Mouse (Mus musculus) cortical plate, adult 2 months (tissue): ENCODE results near the gene Kif1a.

Source experiments
- CTCF ChIP-seq: fragments of 200-500 bp; IDR thresholded peaks from 2 replicates; pipeline ENCODE4 v1.5.1; 2011; ENCODE audit warnings: mild to moderate bottlenecking, control low read depth, low read length; ENCODE audit not compliant: insufficient read depth; ENCODE audit errors: extremely low read depth
- POLR2A ChIP-seq: fragments of 200-500 bp; IDR thresholded peaks from 2 replicates; pipeline ENCODE4 v1.6.1; 2011; ENCODE audit warnings: mild to moderate bottlenecking, low read length, control low read depth; ENCODE audit not compliant: insufficient read depth; ENCODE audit errors: extremely low read depth

GRCm38 (mm10) chr1:93035981-93036380, 65.8 kb downstream of the Kif1a start:
- TF ChIP-seq POLR2A (no peak), CTCF (no peak)
